Mouse (Mus musculus) layer of hippocampus, adult 9-10 months (tissue): ENCODE data around the gene Ugt1a7c.
A peak's percentile ranks its signal among the peaks of the same experiment; 100 is the strongest.
"Not testable (repeated sequence)": the region's sequence is repeated elsewhere in the genome, so short reads cannot be mapped to it uniquely, and the experiment has no call there.

Experiments used
- DNase-seq: peaks from one replicate; pipeline ENCODE4 v3.0.0; 2022; ENCODE audit warnings: low spot score

Gene Ugt1a7c

DNA sequence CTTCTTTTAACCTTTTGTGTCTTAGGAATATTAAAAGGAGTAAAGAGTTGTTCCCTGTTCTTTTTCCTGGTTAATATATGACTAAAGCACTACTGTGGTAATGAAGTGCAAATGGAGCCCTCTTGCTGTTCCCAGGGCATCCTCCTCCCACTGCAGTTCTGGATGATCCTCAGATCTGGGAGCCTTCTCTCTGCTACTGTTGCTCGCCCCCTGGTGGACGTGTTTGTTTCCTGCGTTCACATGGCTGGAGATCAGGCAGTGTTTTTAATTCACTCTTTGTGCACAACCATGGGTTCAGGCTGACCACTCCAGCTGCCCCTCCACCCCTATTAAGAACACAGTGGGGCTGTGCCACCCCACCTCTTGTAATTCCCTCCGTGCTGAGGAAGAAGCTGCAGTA is 25.7 kb downstream of the Ugt1a7c start:
- not testable (repeated sequence) for DNase-seq

DNA sequence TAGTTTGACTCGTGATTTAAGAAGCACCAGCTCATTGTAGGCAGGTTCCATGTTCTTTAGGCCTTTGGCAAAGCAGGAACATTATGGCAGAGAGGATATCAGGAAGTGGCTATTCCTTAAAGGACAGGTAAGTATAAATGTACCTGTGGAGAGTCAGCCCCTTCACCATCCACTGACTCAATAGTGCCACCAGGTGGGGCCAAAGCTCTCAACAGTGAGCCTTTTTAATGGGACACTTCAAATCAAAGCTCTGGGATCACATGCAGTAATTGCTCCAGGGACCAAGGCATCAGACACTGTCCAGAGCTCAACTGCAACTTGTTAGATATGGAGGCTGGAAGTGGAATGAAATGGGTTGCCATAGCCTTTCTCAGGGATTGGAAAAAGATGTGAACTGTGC is 26.7 kb downstream of the Ugt1a7c start:
- not testable (repeated sequence) for DNase-seq

DNA sequence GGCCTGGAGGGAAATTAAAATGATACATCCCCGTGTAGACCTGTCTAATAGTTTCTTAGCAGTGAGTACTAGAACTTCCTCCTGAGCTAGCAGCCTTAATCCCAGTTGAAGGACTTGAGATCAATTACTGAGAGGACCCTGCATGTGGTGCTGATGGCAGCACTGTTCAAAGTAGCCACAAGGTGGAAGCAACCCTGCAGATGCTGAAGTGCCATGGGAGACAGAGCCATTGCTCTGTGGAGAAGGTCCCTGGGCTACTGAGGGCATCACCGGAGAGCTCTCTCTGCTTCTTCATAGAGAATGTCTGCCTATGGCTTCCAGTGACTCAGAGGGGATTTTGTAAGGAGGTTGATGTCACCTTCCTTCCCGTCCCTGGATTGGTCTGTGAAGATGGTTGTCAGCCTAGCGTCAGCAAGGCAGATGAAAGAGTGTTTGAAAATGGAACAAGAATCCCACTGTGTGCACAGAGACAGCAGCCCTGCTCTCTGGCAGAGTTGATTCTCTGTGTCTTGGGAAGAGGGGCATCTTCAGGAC is 31.0 kb downstream of the Ugt1a7c start:
- not testable (repeated sequence) for DNase-seq

DNA sequence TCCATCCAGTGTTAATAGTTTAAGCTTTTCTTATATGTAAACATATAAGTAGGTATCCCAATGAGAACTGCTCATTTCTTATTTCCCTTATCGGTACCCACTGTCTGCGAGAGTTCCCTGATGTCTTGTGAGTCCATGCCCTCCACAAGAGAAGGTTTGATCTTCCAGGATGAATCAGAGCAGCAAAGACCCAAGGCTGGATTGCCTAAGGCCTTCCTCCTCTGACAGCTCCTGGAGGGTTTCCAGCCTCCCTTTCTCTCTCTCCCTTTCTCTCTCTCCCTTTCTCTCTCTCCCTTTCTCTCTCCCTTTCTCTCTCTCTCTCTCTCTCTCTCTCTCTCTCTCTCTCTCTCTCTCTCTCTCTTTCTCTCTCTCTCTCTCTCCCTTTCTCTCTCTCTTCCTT is 34.2 kb downstream of the Ugt1a7c start:
- DNase-seq, result not testable (repeated sequence)

DNA sequence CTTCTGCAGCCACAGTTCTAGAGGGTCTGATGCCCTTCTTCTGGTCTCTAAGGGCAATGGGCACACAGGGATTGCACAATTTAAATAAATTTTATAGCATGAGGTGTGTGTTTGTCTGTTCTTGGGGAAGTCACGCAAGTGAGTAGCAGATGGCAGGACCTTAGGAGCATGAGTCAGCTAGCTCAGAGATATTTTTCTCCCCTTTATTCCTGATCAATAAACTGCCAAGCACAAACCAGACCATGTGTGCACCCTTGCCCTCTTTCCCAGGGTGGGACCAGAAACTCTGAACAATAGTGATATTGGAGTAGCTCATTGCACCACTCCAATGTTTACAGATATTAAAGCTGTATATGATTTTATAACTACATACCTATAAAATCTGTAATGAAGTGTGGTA is 35.4 kb downstream of the Ugt1a7c start:
- not testable (repeated sequence) for DNase-seq

DNA sequence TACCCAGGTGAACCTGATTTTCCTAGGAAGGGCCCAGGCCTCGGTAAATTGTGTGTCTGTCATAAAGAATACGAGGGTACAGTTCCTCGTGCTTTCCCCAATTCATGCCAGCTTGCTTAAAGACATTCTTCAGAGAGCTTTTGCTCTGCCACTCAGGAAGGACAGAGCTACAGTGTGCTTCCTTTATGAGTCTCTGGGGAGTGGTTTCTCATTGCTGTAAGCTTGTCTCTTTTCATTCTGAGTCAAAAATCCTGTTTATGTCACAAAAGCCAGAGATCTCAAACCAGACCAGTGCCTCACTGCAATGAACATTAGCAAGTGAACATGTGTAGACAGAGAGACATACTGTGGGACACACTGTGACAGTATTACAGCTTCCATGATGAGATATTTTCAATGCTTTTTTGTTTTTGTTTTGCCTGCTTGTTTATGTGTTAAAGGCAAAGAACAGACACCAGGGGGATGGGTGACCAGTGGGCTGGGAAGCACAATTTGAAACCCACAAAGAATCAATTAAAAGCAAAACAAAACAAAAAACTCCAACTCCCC is 39.1 kb downstream of the Ugt1a7c start:
- DNase-seq, result no peak

DNA sequence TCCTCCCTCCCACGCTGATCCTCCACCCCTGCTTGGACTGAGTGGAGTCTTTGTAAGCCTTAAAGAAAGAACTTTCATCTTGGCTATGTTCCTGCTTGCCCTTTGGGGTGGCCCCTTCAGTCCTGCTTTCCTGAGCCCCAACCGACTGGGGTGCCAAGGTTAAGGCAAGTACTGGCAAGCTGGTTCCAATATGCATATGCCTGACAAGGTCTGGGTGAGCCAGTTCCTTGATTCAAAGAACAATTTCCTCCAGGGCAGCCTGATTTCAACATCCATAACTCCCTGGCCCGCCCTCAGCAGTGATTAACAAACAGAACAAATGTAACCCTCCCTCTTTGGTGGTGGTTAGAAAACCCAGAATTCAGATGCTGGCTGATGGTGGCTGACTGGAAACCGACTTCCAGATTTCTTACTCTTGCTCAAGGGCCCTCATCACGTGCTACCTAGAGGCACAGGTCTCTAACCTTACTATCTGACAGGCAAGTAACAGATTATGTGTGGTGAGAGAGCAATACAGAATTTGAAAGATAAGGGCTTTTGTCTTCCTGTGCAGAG is 39.7 kb downstream of the Ugt1a7c start, which contains the start of gene Ugt1a6a:
TSS of gene Ugt1a6a (plus strand) at position 353 of the 555 bp plus-strand sequence.
- not testable (repeated sequence) for DNase-seq

DNA sequence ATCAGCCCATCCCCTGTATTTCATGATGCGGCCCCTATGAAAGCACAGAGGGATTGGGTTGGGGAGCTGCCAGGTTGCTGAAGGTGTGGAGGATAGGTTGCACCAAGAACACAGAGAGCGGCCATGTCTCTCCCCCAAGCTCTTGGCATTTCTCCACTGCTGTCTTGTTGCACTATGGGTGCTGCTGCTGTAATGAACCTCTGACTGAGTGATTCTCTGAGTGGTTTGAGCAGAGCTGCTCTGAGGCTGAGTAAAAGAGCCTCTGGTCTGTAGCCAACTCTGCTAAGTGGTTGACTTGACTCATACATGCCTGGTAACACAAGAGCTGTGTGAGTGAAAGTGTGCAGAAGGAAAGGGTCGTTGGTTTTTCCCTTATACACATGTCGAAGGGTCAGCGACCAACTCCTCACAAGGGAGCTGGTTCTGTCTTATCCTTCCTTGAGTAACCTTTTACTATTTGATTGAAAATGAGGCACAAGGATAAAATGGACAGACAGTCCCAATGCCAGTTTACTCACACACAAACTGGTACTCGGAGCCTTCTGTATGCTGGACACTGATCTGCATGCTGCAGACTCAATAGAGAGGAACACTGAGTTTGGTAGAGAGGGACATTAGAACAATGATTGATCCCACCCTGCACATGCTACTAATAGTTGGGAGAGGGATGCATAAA is 40.5 kb downstream of the Ugt1a7c start:
- not testable (repeated sequence) for DNase-seq

DNA sequence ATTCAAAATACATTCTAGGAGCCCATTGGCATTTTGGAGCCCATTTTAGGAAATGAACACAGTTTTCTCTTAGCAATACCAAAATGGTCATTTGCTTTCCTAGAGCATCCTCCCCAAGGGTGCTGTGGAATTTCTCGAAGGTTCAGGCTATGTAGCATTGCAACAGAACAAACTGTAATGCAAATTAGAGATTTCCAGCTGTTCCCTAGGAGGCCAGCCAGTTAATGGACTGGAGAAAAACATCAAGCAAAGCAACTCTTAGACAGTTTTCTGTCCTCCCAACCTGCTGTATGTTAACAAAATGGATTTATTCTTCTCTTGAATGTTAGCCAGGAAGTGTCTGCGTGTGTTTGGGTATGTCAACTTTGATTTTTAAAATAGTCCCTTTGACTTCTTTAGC is 41.8 kb downstream of the Ugt1a7c start:
- DNase-seq, result no peak

DNA sequence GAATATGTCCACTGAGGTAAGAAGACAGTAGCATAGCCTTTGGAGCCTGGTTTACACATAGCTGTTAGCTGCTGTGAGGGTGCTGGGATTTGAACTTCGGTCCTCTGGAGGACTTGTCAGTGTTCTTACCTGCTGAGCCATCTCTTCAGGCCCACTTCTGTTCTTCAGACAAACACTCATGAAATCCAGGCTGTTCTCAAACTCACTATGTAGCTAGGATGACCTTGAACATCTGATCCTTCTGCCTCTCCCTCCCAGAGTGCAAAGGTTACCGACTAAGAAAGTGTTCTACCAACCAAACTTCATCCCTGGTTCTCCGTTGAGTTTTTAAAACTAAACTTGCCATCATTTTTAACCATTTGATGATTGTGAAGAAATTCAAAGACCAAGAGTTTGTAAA is 42.4 kb downstream of the Ugt1a7c start:
- DNase-seq, result no peak

DNA sequence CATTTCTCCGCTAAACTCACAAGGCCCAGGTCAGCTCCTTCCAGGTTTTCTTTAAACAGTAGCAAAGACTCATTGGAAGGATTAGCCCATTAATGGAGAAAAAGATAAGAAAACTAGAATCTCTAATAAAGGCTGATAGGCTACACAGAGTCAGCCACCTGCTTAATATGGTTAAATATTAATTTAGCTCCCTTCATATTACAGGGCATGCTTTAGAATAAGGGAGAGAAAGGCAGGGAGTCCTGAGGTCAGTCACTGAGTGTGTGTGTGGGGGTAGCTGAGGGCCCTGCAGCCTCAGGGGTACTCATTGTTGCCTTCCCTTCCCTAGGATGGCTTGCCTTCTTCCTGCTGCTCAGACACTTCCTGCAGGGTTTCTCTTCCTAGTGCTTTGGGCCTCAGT is 43.3 kb downstream of the Ugt1a7c start:
- DNase-seq, result no peak

DNA sequence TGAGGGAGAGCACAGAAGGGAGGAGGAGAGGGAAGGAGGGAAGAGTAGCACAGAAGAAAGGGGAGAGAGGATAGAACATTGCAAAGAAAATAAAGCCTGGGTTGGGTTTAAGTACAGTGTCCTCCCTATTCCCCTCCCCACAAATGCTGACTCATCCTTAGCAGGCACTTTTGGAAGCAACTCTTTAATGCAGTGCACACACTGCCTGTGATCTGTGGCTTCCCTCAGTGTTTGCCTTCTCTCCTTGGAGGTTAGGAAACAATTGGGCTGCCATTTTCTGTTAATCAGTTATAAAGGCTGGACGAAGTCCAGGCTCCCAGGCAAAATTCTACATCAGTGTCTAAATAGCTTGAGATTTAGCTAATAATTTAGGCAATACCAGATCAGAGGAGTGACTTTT is 45.6 kb downstream of the Ugt1a7c start:
- DNase-seq, result not testable (repeated sequence)

DNA sequence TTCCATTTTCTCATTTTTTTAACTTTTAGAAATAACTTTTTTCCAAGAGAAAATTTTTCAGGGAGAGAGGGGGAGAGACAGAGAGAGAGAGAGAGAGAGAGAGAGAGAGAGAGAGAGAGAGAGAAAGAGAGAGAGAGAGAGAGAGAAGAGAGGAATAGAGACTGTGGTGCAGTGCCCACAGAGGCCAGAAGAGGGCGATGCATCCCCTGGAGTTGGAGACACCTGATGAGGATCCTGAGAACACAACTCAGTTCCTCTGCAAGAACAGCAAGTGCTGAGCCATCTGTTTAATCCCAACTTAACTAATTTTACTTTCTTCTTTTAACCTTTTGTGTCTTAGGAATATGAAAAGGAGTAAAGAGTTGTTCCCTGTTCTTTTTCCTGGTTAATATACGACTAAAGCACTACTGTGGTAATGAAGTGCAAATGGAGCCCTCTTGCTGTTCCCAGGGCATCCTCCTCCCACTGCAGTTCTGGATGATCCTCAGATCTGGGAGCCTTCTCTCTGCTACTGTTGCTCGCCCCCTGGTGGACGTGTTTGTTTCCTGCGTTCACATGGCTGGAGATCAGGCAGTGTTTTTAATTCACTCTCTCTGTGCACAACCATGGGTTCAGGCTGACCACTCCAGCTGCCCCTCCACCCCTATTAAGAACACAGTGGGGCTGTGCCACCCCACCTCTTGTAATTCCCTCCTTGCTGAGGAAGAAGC is 49.3 kb downstream of the Ugt1a7c start:
- peak; percentile 17 for DNase-seq

DNA sequence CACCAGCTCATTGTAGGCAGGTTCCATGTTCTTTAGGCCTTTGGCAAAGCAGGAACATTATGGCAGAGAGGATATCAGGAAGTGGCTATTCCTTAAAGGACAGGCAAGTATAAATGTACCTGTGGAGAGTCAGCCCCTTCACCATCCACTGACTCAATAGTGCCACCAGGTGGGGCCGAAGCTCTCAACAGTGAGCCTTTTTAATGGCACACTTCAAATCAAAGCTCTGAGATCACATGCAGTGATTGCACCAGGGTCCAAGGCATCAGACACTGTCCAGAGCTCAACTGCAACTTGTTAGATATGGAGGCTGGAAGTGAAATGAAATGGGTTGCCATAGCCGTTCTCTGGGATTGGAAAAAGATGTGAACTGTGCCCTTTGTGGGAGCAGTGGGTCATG is 50.4 kb downstream of the Ugt1a7c start:
- DNase-seq, result not testable (repeated sequence)

DNA sequence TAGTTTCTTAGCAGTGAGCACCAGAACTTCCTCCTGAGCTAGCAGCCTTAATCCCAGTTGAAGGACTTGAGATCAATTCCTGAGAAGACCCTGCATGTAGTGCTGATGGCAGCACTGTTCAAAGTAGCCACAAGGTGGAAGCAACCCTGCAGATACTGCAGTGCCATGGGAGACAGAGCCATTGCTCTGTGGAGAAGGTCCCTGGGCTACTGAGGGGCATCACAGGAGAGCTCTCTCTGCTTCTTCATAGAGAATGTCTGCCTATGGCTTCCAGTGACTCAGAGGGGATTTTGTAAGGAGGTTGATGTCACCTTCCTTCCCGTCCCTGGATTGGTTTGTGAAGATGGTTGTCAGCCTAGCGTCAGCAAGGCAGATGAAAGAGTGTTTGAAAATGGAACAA is 55.3 kb downstream of the Ugt1a7c start:
- DNase-seq, result not testable (repeated sequence)

DNA sequence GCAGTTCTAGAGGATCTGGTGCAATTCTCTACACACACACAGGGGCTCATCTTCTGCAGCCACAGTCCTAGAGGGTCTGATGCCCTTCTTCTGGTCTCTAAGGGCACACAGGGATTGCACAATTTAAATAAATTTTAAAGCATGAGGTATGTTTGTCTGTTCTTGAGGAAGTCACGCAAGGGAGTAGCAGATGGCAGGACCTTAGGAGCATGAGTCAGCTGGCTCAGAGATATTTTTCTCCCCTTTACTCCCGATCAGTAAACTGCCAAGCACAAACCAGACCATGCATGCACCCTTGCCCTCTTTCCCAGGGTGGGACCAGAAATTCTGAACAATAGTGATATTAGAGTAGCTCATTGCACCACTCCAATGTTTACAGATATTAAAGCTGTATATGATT is 63.6 kb downstream of the Ugt1a7c start:
- no peak for DNase-seq

DNA sequence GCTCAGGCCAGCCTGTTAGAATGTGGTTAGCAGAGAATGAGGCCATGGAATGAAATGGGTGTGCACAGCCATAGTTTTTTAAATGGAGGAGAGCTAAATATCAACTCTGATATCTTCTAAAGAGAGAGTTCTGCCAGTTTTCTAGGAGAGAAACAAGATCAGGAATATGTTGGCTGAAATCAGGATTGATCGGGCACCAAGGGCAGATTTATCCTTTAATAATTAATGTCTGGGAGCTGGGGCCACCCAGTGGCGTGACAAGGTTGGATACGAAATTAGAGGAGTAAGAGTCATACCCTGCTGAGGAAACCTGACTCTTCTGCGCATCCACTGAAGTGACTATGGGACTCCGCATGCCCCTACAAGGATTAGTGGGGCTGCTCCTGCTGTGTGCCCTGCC is 70.8 kb downstream of the Ugt1a7c start, which contains the start of gene Ugt1a5:
TSS of gene Ugt1a5 (plus strand) at position 302 of the 400 bp plus-strand sequence.
- no peak for DNase-seq

DNA sequence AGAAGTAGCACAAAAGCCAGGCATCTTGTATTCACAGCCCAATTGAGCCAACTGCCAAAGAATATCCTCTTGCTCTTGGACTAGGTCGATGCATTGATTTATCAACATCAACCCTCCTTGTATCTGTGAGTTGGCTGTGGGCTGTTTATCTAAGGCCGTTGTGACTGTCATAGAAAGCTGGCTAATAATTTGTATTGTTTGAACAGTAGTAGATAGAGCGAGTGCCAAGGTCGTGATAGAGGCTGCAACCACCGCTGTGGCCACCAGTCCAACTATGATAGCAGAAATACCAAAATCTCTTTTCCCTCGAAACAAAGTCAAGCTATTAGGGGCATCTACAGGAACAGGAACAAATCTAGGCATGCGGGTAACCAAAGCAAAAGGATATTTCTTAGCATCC is 77.3 kb downstream of the Ugt1a7c start:
- DNase-seq, result not testable (repeated sequence)

DNA sequence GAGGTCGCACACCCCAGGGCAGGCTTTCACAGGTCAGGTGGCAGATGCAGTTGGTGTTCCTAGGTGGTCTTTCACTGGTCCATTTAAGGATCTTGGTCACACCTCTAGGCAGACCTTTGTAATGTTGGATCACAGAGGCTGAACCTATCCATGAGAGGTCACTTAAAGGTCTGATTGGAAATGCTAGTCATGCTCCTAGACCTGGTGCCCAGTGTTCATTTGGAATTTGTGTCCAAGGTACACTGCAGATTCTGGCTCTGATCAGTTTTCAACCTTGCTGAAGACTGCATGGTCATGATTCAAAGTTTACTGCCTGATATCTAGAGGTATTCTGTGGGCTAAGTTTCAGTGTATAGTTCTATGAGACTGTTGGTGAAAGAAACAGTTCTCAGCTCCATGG is 84.8 kb downstream of the Ugt1a7c start:
- no peak for DNase-seq

DNA sequence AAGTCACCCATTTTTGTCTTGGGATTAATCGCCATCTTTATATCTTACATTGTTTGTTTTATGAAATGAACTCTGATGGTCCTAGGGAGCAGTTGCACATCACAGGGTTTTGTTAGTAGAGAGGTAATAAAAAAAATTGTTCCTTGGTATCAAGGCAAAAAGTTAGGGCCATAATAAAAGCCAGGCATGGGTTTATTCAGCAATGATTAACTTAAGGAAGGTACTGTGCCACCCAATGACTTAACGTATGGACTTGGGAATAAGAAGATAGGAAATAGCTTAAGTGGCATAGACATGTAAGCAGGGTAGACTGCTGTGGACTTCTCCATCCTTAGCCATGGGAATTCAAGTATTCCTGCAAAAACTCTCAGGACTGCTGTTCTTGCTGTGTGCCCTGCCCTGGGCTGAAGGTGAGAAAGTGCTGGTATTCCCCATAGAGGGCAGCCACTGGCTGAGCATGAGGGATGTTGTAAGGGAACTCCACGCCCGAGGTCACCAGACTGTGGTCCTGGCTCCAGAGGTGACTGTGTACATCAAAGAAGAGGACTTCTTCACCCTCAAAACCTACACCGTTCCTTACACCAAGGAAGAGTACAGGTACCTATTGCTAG is 91.6 kb downstream of the Ugt1a7c start:
- no peak for DNase-seq

DNA sequence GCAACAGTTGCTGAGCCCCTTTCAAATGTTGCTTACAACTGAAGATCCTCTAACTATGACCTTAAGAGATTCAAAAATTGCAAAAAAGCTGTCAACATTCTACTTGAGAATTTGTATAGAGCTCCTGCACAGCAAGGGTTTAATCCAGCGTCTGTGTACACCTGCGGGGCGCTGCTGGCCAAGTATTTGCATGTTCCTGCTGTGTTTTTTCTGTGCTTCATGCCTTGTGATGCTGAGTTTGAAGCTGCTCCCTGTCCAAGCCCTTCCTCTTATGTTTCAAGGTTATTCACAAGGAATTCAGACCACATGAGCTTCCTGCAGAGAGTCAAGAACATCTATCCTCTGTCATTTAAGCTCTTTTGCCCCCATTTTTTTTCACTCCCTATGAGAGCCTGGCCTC is 97.3 kb downstream of the Ugt1a7c start:
- no peak for DNase-seq

DNA sequence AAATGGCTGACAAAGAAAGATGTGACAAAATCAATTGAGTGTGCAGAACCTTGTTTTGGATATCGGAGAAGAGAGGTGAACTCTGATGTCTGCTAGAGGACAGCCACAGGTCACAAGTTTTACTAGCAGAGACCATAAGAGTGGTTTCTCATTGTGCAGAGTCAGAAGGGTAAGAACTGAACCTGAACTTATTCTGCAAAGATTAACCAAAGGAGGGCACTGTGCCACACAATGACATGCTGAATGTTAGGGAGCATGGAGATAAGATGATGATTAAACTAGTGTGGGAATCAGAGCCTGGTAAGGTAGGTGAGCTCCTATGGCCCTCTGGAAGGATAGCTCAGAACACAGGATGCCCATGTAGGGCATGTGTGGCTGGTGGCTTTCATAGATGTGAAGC is 100.8 kb downstream of the Ugt1a7c start:
- DNase-seq, result no peak
